Mouse (Mus musculus): Measurements from ENCODE around the gene Plek. TPM values are rescaled to one million over a fixed set of nuclear protein-coding genes. Genes with fewer than 3 reads are reported as not detected.
A peak's percentile ranks its signal among the peaks of the same experiment; 100 is the strongest.

Gene Plek
- polyA plus RNA-seq, 1 experiment from 2014 or later: 6.1 TPM

DNA sequence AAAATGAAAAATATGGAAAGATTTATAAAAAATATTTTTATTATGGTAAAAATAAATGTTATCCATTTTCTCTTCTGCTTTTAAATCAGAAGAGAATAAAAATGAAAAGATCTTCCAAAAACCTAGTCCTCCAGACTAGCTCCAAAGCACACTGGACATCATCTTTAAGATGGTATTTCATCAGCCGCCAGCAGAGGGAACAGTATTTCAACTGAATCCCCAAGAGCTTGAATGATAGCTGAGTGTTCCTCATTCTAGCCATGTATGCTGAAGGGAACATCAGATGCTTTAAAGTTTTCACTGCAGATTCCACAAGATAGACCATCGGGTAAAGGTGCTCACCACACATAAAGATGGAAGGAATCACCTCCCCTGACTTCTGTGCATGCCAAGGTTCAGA, 84.4 kb downstream of the Plek start:
- 31% methylated on average over 2 of the region's 2 CpGs for WGBS
- Histone ChIP-seq H3K27ac (ENCODE audit: low read depth) (no peak overlapping the region), H3K4me3 (ENCODE audit: low read depth, low read length) (no peak overlapping the region), H3K27me3 (ENCODE audit: insufficient read depth, low read length) (no peaks in the 10 kb centered on the region), H3K4me1 (ENCODE audit: insufficient read depth) (no peaks in the 10 kb centered on the region), H3K9ac (no peak overlapping the region), H3K4me2 (no peak overlapping the region), H3K9me3 (ENCODE audit: low read depth, low read length) (no peaks in the 10 kb centered on the region), H3K36me3 (ENCODE audit: insufficient read depth) (no peaks in the 10 kb centered on the region)
- peak; percentile 62 for TF ChIP-seq CTCF (IDR thresholded peaks at IDR 0.05; ENCODE audit: low read depth)
- peak; percentile 73 for DNase-seq
- no peak for ATAC-seq (ENCODE audit: insufficient read depth)

DNA sequence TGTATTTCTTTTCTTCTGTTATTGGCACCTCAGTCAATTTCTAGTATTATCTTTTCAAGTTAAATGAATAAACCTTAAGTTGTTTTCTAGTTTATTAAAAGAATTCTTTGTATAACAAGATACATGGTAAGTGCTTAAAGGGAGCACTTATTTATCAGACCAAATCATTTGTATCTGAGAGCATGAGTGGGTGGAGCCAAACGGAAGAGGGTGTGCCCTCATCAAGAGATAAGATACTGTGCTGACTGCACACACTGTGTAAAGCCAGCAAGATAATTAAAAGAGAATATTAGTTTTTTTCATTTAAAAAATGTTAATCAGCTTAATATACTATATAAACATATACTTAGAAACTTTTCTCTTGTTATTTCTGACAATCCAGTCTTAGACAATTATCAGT, 93.7 kb downstream of the Plek start:
- Histone ChIP-seq H3K27me3 (ENCODE audit: insufficient read depth, low read length) (no peaks in the 10 kb centered on the region), H3K36me3 (ENCODE audit: insufficient read depth) (no peaks in the 10 kb centered on the region), H3K4me1 (ENCODE audit: insufficient read depth) (no peaks in the 10 kb centered on the region), H3K27ac (ENCODE audit: low read depth) (no peak overlapping the region), H3K9ac (no peak overlapping the region), H3K9me3 (ENCODE audit: low read depth, low read length) (no peaks in the 10 kb centered on the region), H3K4me2 (no peak overlapping the region), H3K4me3 (ENCODE audit: low read depth, low read length) (no peak overlapping the region)
- TF ChIP-seq CTCF (IDR thresholded peaks at IDR 0.05; ENCODE audit: low read depth): no peak
- ATAC-seq (ENCODE audit: insufficient read depth) (no peak), DNase-seq (no peak)
- WGBS: 96% methylated on average over 1 of the region's 1 CpGs

DNA sequence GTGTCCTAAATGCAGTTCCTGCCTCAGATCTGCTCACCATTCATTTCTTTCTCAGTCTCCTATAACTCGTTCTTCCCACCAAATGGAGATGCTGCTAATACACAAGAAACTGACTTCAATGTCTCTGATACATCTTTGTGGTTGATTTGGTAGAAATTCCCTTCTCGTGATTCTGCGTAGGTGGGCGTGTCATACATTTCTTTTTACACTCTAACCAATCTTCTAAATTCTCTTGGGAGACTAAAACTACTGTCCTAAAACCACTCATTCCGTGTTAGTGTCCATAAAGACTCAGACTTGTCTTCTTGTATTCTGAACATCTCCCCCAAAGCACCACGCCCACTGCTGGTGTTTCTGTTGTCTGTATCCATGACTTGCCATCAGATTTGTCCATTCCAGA, 95.2 kb downstream of the Plek start:
- Histone ChIP-seq H3K4me2 (no peak overlapping the region), H3K27me3 (ENCODE audit: insufficient read depth, low read length) (no peaks in the 10 kb centered on the region), H3K36me3 (ENCODE audit: insufficient read depth) (no peaks in the 10 kb centered on the region; the same call in 1 of the 2 replicates), H3K9ac (no peak overlapping the region), H3K9me3 (ENCODE audit: low read depth, low read length) (no peaks in the 10 kb centered on the region), H3K27ac (ENCODE audit: low read depth) (no peak overlapping the region), H3K4me1 (ENCODE audit: insufficient read depth) (peaks cover 4% of the 10 kb centered on the region), H3K4me3 (ENCODE audit: low read depth, low read length) (no peak overlapping the region)
- 86% methylated on average over 6 of the region's 6 CpGs for WGBS
- TF ChIP-seq CTCF (IDR thresholded peaks at IDR 0.05; ENCODE audit: low read depth): no peak
- no peak for ATAC-seq (ENCODE audit: insufficient read depth)
- no peak for DNase-seq

DNA sequence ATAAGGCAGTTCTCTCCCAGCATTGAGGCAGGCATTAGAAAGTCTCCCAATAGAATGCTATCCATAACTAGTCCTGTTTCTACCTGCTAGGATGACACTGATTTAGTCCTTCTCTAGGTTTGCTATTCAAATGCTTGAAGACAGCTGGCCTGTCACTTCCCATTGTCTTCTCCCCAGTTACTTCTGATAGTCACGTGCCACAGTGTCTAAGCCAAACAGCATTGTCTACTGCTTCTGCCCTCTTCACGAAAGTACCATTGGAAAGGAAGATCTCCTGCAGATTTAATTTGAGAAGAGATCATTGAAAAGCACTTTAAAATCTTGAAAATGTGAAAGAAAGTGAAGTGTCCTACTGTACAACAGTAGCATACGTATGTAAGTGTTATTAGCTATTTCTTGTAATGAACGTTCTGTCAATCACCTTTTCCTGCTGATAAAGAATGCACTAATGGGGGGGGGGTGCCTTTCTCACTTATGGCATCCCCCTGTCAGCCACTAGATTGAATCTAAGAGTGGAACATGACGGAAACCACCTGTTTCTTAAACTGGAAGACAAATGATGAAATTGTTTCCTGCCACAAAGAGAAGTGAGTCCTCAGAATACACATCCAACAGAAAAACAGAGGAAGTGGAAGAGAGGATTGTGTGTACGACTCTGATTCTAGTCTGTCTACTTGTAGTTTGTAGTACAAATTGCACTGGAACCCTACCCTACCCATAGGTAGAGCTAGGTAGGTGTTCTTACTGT, 95.9 kb downstream of the Plek start:
- Histone ChIP-seq H3K27ac (ENCODE audit: low read depth) (no peak overlapping the region), H3K9ac (no peak overlapping the region), H3K4me2 (no peak overlapping the region), H3K4me3 (ENCODE audit: low read depth, low read length) (no peak overlapping the region), H3K36me3 (ENCODE audit: insufficient read depth) (no peaks in the 10 kb centered on the region; the same call in 1 of the 2 replicates), H3K4me1 (ENCODE audit: insufficient read depth) (peaks cover 6% of the 10 kb centered on the region), H3K9me3 (ENCODE audit: low read depth, low read length) (no peaks in the 10 kb centered on the region), H3K27me3 (ENCODE audit: insufficient read depth, low read length) (no peaks in the 10 kb centered on the region)
- DNase-seq (no peak), ATAC-seq (ENCODE audit: insufficient read depth) (no peak)
- 75% methylated on average over 6 of the region's 6 CpGs for WGBS
- TF ChIP-seq CTCF (IDR thresholded peaks at IDR 0.05; ENCODE audit: low read depth): no peak

DNA sequence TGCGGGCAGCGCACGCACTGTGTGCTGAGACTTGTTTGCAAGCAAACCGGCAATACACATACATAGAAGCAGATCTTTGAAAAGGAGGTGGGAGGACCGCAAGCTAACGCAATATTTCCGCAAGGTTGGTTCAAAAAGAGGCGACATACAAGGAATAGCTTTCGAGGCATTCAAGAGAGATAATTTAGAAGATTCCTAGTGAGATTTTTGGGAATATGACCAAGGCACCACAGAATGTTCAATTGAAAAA, 100.5 kb downstream of the Plek start:
- no peak for TF ChIP-seq CTCF (IDR thresholded peaks at IDR 0.05; ENCODE audit: low read depth)
- H3K4me3 ChIP-seq (ENCODE audit: low read depth, low read length): peak overlapping the region; percentile 61
- no peak for ATAC-seq (ENCODE audit: insufficient read depth)
- DNase-seq: no peak
- H3K36me3 ChIP-seq (ENCODE audit: insufficient read depth): no peaks in the 10 kb centered on the region; the same call in 1 of the 2 replicates
- H3K27me3 ChIP-seq (ENCODE audit: insufficient read depth, low read length): no peaks in the 10 kb centered on the region
- H3K4me1 ChIP-seq (ENCODE audit: insufficient read depth): peaks cover 6% of the 10 kb centered on the region
- peak overlapping the region; percentile 70 for H3K9ac ChIP-seq
- peak overlapping the region; percentile 59; the same call in 1 of the 2 replicates for H3K27ac ChIP-seq (ENCODE audit: low read depth)
- WGBS: 4% methylated on average over 9 of the region's 9 CpGs
- peak overlapping the region; percentile 75 for H3K4me2 ChIP-seq
- no peaks in the 10 kb centered on the region for H3K9me3 ChIP-seq (ENCODE audit: low read depth, low read length)

DNA sequence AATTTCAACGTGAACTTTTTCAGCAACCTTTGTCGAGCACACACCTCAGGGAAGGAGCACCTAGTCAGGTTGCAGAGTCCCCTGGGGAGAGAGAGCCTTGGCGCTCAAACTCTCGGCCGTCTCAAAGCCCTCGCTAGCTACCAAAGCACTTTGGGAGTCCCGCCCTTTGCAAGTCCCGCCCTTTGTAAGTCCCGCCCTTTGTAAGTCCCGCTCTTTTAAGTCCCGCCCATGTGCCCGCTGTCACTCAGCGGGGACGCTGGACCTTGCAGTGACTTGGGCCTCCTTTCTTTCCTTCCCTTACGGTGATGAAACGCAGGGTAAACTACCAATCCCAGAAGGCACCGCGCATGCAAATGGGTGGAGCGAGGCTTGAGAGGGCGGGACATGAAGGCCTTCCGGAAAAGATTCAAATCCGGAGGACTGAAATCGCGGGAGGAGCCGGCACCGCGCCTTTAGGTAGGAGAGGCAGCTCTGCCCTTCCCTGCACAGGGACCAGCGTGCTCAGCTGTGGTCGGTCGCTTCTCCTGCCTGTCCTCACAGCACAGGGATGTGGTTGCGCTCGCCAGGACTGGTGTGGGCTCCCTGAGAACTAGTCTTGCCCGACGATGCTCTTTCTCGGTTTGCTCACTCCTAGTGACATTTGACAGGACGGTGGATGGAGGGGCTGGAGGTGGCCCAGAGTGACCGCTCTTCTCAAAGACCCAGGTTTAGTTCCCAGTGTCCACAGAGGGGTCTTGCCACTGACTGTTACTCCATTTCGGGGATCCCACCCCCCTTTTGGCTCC, 101.0 kb downstream of the Plek start, which contains the start of gene Fbxo48:
Gene Fbxo48 (plus strand): TSS at position 400 of the 785 bp plus-strand sequence.
- under 1% methylated on average over 38 of the region's 38 CpGs for WGBS
- no peak for TF ChIP-seq CTCF (IDR thresholded peaks at IDR 0.05; ENCODE audit: low read depth)
- Histone ChIP-seq H3K9me3 (ENCODE audit: low read depth, low read length) (no peaks in the 10 kb centered on the region), H3K36me3 (ENCODE audit: insufficient read depth) (no peaks in the 10 kb centered on the region; the same call in 1 of the 2 replicates), H3K4me2 (peak within 1 kb of the TSS; percentile 75), H3K4me3 (ENCODE audit: low read depth, low read length) (peak within 1 kb of the TSS; percentile 61), H3K27me3 (ENCODE audit: insufficient read depth, low read length) (no peaks in the 10 kb centered on the region), H3K27ac (ENCODE audit: low read depth) (peak within 1 kb of the TSS; percentile 59), H3K9ac (peak within 1 kb of the TSS; percentile 70), H3K4me1 (ENCODE audit: insufficient read depth) (peaks cover 6% of the 10 kb centered on the region)
- peak; percentile 99 for ATAC-seq (ENCODE audit: insufficient read depth)
- DNase-seq: peak; percentile 99
